In genomic region chr10:39645789-39646628, GRCm38 (mm10) we compare ENCODE assay signal across 8 mouse cellular contexts. TPM values are rescaled to one million over a fixed set of nuclear protein-coding genes. Genes with fewer than 3 reads are reported as not detected.
A peak's percentile ranks its signal among the peaks of the same experiment; 100 is the strongest.
DNase-seq lines count a peak whose midpoint lies in the region; ATAC-seq lines count a peak whose summit lies in the region.

No protein-coding gene starts in this region.

- H3K4me1 ChIP-seq in lung, embryonic 15.5 days: peaks cover 38% of the 10 kb centered on the region
- H3K4me1 ChIP-seq in hindbrain, embryonic 14.5 days (replicated peaks; ENCODE audit: control insufficient read depth, insufficient read depth, low read length): peaks cover 18% of the 10 kb centered on the region
- H3K4me1 ChIP-seq in neural tube, embryonic 14.5 days (ENCODE audit: control insufficient read depth, insufficient read depth, low read length): peaks cover 13% of the 10 kb centered on the region

- H3K4me2 ChIP-seq in lung, embryonic 15.5 days: peak overlapping the region; percentile 33; the same call in 1 of the 2 replicates
- no peak overlapping the region for H3K4me2 ChIP-seq in hindbrain, embryonic 14.5 days (replicated peaks)
- no peak overlapping the region for H3K4me2 ChIP-seq in neural tube, embryonic 14.5 days (ENCODE audit: low read depth, low read length)

- no peak overlapping the region for H3K4me3 ChIP-seq in lung, embryonic 15.5 days
- H3K4me3 ChIP-seq in hindbrain, embryonic 14.5 days (replicated peaks; ENCODE audit: low read length): no peak overlapping the region
- H3K4me3 ChIP-seq in neural tube, embryonic 14.5 days (ENCODE audit: low read depth, low read length): no peak overlapping the region

- peaks cover 40% of the 10 kb centered on the region; the same call in 1 of the 2 replicates for H3K36me3 ChIP-seq in lung, embryonic 15.5 days
- H3K36me3 ChIP-seq in hindbrain, embryonic 14.5 days (replicated peaks; ENCODE audit: control insufficient read depth, insufficient read depth): peaks cover 9% of the 10 kb centered on the region
- no peaks in the 10 kb centered on the region for H3K36me3 ChIP-seq in neural tube, embryonic 14.5 days (ENCODE audit: control insufficient read depth, insufficient read depth, low read length)

- no peak overlapping the region for H3K9ac ChIP-seq in lung, embryonic 15.5 days
- 0 out of 2 replicates have a peak overlapping the region, but pooled peaks have one; percentile 39 for H3K9ac ChIP-seq in hindbrain, embryonic 14.5 days
- 0 out of 2 replicates have a peak overlapping the region, but pooled peaks have one; percentile 2 for H3K9ac ChIP-seq in neural tube, embryonic 14.5 days (replicated peaks; ENCODE audit: low read depth, low read length)

- WGBS in lung, embryonic 15.5 days: 17% methylated on average over 6 of the region's 6 CpGs
- whole genome bisulfite sequencing in hindbrain, embryonic 14.5 days: 40% methylated on average over 6 of the region's 6 CpGs
- WGBS in neural tube, embryonic 14.5 days: 50% methylated on average over 6 of the region's 6 CpGs

- no peaks in the 10 kb centered on the region for H3K9me3 ChIP-seq in lung, embryonic 15.5 days
- H3K9me3 ChIP-seq in hindbrain, embryonic 14.5 days (ENCODE audit: control insufficient read depth, low read length): no peaks in the 10 kb centered on the region
- H3K9me3 ChIP-seq in neural tube, embryonic 14.5 days (ENCODE audit: control insufficient read depth, low read length): no peaks in the 10 kb centered on the region

- H3K27me3 ChIP-seq in lung, embryonic 15.5 days: no peaks in the 10 kb centered on the region
- no peaks in the 10 kb centered on the region for H3K27me3 ChIP-seq in hindbrain, embryonic 14.5 days (ENCODE audit: control insufficient read depth, insufficient read depth, low read length)
- H3K27me3 ChIP-seq in neural tube, embryonic 14.5 days (ENCODE audit: control insufficient read depth, insufficient read depth, low read length): no peaks in the 10 kb centered on the region

- ATAC-seq in cerebellum, adult (ENCODE audit: insufficient number of reproducible peaks, low FRiP score, low TSS enrichment): 0 out of 2 replicates have a peak, but pooled peaks have one; percentile 0
- peak; percentile 23; the same call in 1 of the 2 replicates for ATAC-seq in lung, embryonic 15.5 days (ENCODE audit: borderline replicate concordance, extremely low read depth, low FRiP score, low TSS enrichment)
- peak; percentile 29; the same call in 1 of the 2 replicates for ATAC-seq in hindbrain, embryonic 14.5 days (ENCODE audit: low FRiP score)
- peak; percentile 45; the same call in 1 of the 2 replicates for ATAC-seq in neural tube, embryonic 14.5 days (ENCODE audit: low read depth)
- ATAC-seq in erythroid progenitor cell, adult 5-6 weeks (replicated peaks; ENCODE audit: low FRiP score, poor library complexity, severe bottlenecking): no peak

- no peak for DNase-seq in cerebellum, postnatal 25 days
- DNase-seq in lung, postnatal 14 days: no peak
- DNase-seq in hindbrain, embryonic 14.5 days (ENCODE audit: low spot score): no peak
- no peak for DNase-seq in urinary bladder, postnatal 25 days (ENCODE audit: low spot score)

- peak overlapping the region; percentile 91 for H3K27ac ChIP-seq in lung, embryonic 15.5 days
- peak overlapping the region; percentile 78 for H3K27ac ChIP-seq in hindbrain, embryonic 14.5 days
- peak overlapping the region; percentile 46 for H3K27ac ChIP-seq in neural tube, embryonic 14.5 days (ENCODE audit: low read depth, low read length)

RNA-seq across cellular contexts. Expression of gene Traf3ip2, which starts 33.3 kb away (rescaled TPM):
- polyA plus RNA-seq in lung, embryonic 15.5 days (2015; fragmentation: Nextera tagmentation; extraction: Ambion mirVana): 30.1 and 33.5 TPM in 2 replicates
- polyA plus RNA-seq in hindbrain, embryonic 14.5 days (2014; fragmentation: Nextera tagmentation; extraction: Ambion mirVana): 8.3 and 10.1 TPM in 2 replicates
- 5.7 and 6.1 TPM in 2 replicates for polyA plus RNA-seq in neural tube, embryonic 14.5 days (2014; fragmentation: Nextera tagmentation; extraction: Ambion mirVana)
- 2.9 and 3.6 TPM in 2 replicates for total RNA-seq in erythroid progenitor cell, adult 5-6 weeks (2015; ENCODE audit: low replicate concordance)
- total RNA-seq in erythroid progenitor cell, adult 5-6 weeks (2017; ENCODE audit: low replicate concordance): 0.77 TPM in 1 of 2 replicates, not detected in the other
